Mouse (Mus musculus) heart, postnatal 10 days (tissue): ENCODE measurements around the gene Cabp2. TPM values are rescaled to one million over a fixed set of nuclear protein-coding genes. Genes with fewer than 3 reads are reported as not detected.

ENCODE experiments used
- DNase-seq, 2 experiments: peaks; one replicate each; pipeline ENCODE4 v3.0.0; 2021
- intact Hi-C: fragments of 180-260 bp; cut with DNase I; formaldehyde crosslinking; loops from one replicate; pipeline ENCODE4 v1.15.1; 2025
- total RNA-seq, 2 experiments: library from RNA; stranded (reverse); gene quantifications; 2 replicates each; pipeline ENCODE4 v1.2.3; 2021

Gene Cabp2
- total RNA-seq, 2 experiments from 2014 or later, result not detected

- intact Hi-C loops, result loop anchor here (2.0 kb wide), 2 partner anchors 104 to 130 kb away; no protein-coding TSS in a partner anchor
- peak; percentile 94 to 95 for DNase-seq
Observed at GRCm38 (mm10) chr19:4099056-4099455, 17.7 kb downstream of the Cabp2 start.

- peak; percentile 81 to 86 for DNase-seq
- intact Hi-C loops, result loop anchor here (2.0 kb wide), 2 partner anchors 103 to 129 kb away; no protein-coding TSS in a partner anchor
Observed at GRCm38 (mm10) chr19:4099837-4100717, 18.7 kb downstream of the Cabp2 start, which contains the start of gene Pitpnm1. Gene Pitpnm1 (plus strand): TSS chr19:4099998.

- DNase-seq, result peak; percentile 35 to 41
- intact Hi-C loops, result no loop called here
Observed at GRCm38 (mm10) chr19:4100718-4101261, 19.4 kb downstream of the Cabp2 start.

- peak in 1 of 2 experiments; percentile 7 for DNase-seq
- intact Hi-C loops, result no loop called here
Observed at GRCm38 (mm10) chr19:4101466-4101865, 20.1 kb downstream of the Cabp2 start.

DNA sequence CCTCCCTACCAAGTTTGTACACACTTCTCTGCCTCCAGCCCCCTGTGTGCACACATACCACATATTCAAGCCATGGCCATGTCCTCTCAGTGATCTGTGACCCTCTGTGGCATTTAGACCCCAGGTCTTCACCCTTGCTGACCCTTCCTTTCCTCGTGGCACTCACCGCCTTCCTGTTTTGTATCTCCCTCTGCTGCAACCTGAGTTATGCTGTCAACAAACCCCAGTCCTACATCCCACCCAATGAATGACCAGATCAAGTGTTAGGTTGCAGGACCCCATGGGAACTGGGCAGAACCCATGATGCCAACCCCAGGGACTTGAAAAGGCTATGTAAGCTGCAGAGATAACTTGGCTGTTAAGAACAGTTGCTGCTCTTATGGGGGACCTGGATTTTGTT lies 20.7 kb downstream of the Cabp2 start:
- no peak for DNase-seq
- intact Hi-C loops, result no loop called here

GRCm38 (mm10) chr19:4102626-4103025 lies 21.2 kb downstream of the Cabp2 start:
- intact Hi-C loops, result no loop called here
- no peak for DNase-seq

- no peak for DNase-seq
- intact Hi-C loops, result no loop called here
Observed at GRCm38 (mm10) chr19:4103294-4103693, 21.9 kb downstream of the Cabp2 start.

- DNase-seq, result no peak
- intact Hi-C loops, result no loop called here
Observed at GRCm38 (mm10) chr19:4103792-4104191, 22.4 kb downstream of the Cabp2 start.

GRCm38 (mm10) chr19:4104675-4105194 lies 23.4 kb downstream of the Cabp2 start:
- no peak for DNase-seq
- intact Hi-C loops, result no loop called here

DNA sequence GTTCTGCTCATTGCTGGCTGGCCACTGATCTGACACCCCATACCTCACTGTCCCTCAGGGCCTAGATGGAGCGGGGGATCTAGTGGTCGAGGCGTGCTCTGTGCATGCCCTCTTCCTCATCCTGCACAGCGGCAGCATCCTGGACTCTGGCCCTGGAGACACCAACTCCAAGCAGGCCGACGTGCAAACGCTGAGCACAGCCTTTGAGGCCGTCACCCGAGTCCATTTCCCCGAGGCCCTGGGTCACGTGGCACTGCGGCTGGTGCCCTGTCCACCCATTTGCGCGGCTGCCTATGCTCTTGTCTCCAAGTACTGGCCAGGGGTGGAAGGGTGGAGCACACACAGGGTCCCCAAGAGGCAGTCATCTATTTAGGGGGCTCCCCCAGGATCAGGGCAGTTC lies 25.3 kb downstream of the Cabp2 start:
- no peak for DNase-seq
- intact Hi-C loops, result no loop called here

DNA sequence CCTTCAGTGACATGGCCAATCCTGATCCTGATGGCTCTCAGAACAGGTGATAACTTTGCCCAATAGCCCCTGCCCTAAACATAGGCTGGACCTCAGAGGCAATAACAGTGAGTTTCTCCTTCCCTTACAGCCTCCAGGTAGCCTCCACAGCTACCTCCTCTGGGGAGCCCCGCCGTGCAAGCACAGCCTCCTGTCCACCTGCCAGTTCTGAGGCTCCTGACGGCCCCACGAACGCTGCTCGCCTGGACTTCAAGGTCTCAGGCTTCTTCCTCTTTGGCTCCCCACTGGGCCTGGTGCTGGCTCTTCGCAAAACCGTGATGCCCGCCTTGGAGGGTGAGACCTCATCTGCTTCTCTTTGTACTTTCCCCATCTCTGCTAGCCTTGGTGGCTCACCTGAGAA lies 27.2 kb downstream of the Cabp2 start:
- DNase-seq, result no peak
- intact Hi-C loops, result no loop called here

GRCm38 (mm10) chr19:4112063-4112960 lies 30.9 kb downstream of the Cabp2 start:
- intact Hi-C loops, result no loop called here
- no peak for DNase-seq

DNA sequence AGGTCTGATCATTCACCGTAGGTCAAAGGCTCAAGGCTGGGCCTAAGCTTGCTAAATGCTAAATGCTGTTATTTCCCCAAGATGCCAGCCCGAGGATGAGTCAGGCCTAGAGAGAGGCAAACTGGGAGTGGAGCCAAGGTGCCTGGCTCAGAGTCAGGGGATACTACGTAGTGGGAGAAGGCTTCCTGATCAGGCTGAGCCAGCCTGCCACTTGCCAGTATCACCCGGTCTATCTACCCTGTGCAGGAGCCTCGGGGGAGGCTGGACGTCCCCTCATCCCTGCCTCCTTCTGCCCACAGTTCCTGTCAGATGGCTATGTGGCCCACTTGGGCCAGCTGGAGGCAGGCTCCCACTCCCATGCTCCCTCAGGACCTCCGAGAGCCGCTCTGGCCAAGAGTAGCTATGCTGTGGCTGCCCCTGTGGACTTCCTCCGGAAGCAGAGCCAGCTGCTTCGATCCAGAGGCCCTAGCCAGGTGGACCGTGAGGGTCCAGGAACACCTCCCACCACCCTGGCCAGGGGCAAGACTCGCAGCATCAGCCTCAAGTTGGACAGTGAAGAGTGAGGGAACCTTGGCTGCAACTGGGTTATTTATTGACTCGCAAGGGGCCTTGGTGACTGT lies 31.9 kb downstream of the Cabp2 start:
- intact Hi-C loops, result no loop called here

GRCm38 (mm10) chr19:4113806-4114230 lies 32.4 kb downstream of the Cabp2 start:
- intact Hi-C loops, result no loop called here
- DNase-seq, result peak; percentile 15 to 29

More for the DNA sequence above, 31.9 kb downstream of the Cabp2 start:
- peak; percentile 75 to 81 for DNase-seq

DNA sequence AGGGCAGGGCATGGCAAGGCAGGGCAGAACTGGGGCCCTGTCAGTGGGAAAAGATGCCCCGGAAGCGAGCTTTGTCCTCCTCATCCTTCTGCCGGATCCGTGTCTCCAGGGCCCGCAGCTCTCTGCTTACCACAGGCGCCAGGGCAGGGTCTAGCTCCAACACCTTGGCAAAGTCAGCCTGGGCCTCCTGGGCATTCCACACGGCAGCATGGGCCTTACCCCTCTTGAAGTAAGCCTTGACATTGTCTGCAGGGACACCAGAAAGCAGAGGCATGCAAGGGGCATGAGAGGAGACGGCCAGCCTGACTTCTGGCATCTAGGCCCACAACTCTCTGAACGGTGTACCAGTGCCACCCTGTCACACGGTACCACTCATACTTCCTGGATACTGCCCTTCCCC lies 33.2 kb downstream of the Cabp2 start:
- intact Hi-C loops, result no loop called here
- DNase-seq, result no peak

- DNase-seq, result no peak
- intact Hi-C loops, result no loop called here
Observed at GRCm38 (mm10) chr19:4115144-4115543, 33.8 kb downstream of the Cabp2 start.

GRCm38 (mm10) chr19:4115816-4116215 lies 34.4 kb downstream of the Cabp2 start:
- intact Hi-C loops, result no loop called here

GRCm38 (mm10) chr19:4117006-4117405 lies 35.6 kb downstream of the Cabp2 start:
- intact Hi-C loops, result no loop called here
- no peak for DNase-seq

More at GRCm38 (mm10) chr19:4115816-4116215, 34.4 kb downstream of the Cabp2 start:
- no peak for DNase-seq

- intact Hi-C loops, result no loop called here
Observed at GRCm38 (mm10) chr19:4118350-4118749, 37.0 kb downstream of the Cabp2 start.

More at GRCm38 (mm10) chr19:4118350-4118749, 37.0 kb downstream of the Cabp2 start:
- no peak for DNase-seq
